Mouse (Mus musculus) activated CD4-positive, CD25-positive, alpha-beta regulatory T cell, adult 4 months (primary cell): Measurements from ENCODE around the gene Ltc4s. TPM values are rescaled to one million over a fixed set of nuclear protein-coding genes. Genes with fewer than 3 reads are reported as not detected.

Experiments
- ATAC-seq: one replicate; pipeline ENCODE4 v1.8.0; 2017
- polyA plus RNA-seq, 2 experiments: library from polyadenylated mRNA; unstranded; fragments of 100-300 nt; shearing (Covaris generic); gene quantifications; one replicate each; pipeline ENCODE4 v1.2.1; 2017

Ltc4s gene
- polyA plus RNA-seq: not detected

GRCm38 (mm10) chr11:50238324-50238723, at the start of gene Ltc4s:
Ltc4s (minus strand) TSS chr11:50238616.
- ATAC-seq: no peak

GRCm38 (mm10) chr11:50286428-50286827, 48.0 kb upstream of the Ltc4s start:
- ATAC-seq: no peak

GRCm38 (mm10) chr11:50285696-50286095, 47.3 kb upstream of the Ltc4s start:
- no peak for ATAC-seq

- no peak for ATAC-seq
Observed at GRCm38 (mm10) chr11:50285263-50285662, 46.8 kb upstream of the Ltc4s start.

GRCm38 (mm10) chr11:50280053-50280452, 41.6 kb upstream of the Ltc4s start:
- ATAC-seq: no peak

GRCm38 (mm10) chr11:50279005-50279404, 40.6 kb upstream of the Ltc4s start:
- no peak for ATAC-seq

GRCm38 (mm10) chr11:50277706-50278105, 39.3 kb upstream of the Ltc4s start:
- no peak for ATAC-seq

GRCm38 (mm10) chr11:50277025-50277424, 38.6 kb upstream of the Ltc4s start:
- no peak for ATAC-seq

GRCm38 (mm10) chr11:50275568-50276151, 37.2 kb upstream of the Ltc4s start:
- ATAC-seq: no peak

- no peak for ATAC-seq
Observed at GRCm38 (mm10) chr11:50275077-50275476, 36.7 kb upstream of the Ltc4s start.

- ATAC-seq: no peak
Observed at GRCm38 (mm10) chr11:50272819-50273218, 34.4 kb upstream of the Ltc4s start.

- no peak for ATAC-seq
Observed at GRCm38 (mm10) chr11:50269885-50270284, 31.5 kb upstream of the Ltc4s start.

GRCm38 (mm10) chr11:50269163-50269562, 30.7 kb upstream of the Ltc4s start:
- ATAC-seq: no peak

GRCm38 (mm10) chr11:50266997-50267396, 28.6 kb upstream of the Ltc4s start:
- ATAC-seq: no peak

- no peak for ATAC-seq
Observed at GRCm38 (mm10) chr11:50265931-50266330, 27.5 kb upstream of the Ltc4s start.

- no peak for ATAC-seq
Observed at GRCm38 (mm10) chr11:50263198-50263597, 24.8 kb upstream of the Ltc4s start.

GRCm38 (mm10) chr11:50262020-50262419, 23.6 kb upstream of the Ltc4s start:
- no peak for ATAC-seq

- ATAC-seq: no peak
Observed at GRCm38 (mm10) chr11:50258310-50258709, 19.9 kb upstream of the Ltc4s start.

- ATAC-seq: no peak
Observed at GRCm38 (mm10) chr11:50256615-50257014, 18.2 kb upstream of the Ltc4s start.

- ATAC-seq: no peak
Observed at GRCm38 (mm10) chr11:50254010-50254580, 15.7 kb upstream of the Ltc4s start.

GRCm38 (mm10) chr11:50253393-50253792, 15.0 kb upstream of the Ltc4s start:
- ATAC-seq: no peak

GRCm38 (mm10) chr11:50252684-50253265, 14.4 kb upstream of the Ltc4s start:
- ATAC-seq: no peak

GRCm38 (mm10) chr11:50252166-50252565, 13.8 kb upstream of the Ltc4s start:
- ATAC-seq: no peak

GRCm38 (mm10) chr11:50248473-50249171, 10.2 kb upstream of the Ltc4s start:
- no peak for ATAC-seq
